Mouse (Mus musculus) frontal cortex, adult (tissue): ENCODE measurements at regions not wholly inside any gene's neighbourhood (a gene's known extent, or its start where the extent isn't known, plus 50 kb on each side); places are given as distances from the start of the nearest gene placed in this dataset.
A peak's percentile ranks its signal among the peaks of the same experiment; 100 is the strongest.

Experiments used
- ATAC-seq: cut with Nextera tagmentation; 2 replicates; pipeline ENCODE4 v1.9.2; 2017; ENCODE audit warnings: mild to moderate bottlenecking, moderate library complexity, mixed read lengths; ENCODE audit not compliant: low TSS enrichment

DNA sequence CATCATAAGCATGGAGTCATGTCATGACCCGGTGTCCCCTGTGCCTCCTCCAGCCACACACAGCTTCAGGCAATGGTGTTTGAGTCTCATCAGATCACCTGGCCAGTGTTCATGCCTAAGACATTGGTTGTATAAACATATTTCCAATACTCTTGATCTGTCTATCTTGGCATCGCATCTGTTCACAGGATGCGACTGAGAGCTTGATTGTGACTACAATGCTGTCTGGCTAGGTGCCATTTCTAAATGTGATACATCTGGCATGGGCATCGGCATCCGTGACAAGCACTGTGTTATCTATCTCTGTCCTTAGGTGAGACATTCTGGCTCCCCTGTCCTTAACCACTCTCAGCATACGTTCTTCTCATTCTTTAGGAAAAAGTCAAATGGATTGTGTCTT is 102.3 kb upstream of the Fut8 start:
- ATAC-seq, result no peak

DNA sequence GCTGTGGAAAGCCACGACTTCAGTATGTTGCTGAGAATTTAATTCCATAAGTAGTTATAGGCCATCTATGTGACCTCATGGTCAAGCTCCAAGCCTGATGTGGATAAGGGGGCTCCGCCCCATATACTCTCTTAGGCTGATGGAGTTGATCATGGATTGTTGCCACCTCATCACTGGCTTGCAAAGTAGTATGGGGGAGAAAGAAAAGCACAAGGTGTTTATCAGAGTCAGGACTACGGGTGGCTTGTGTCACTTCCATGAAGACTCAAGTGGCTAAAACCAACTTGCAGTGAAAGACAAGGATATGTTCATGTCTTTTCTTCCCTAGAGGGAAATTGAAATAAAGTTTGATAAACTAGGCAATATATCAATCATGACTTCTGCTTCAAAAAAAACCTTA is 102.9 kb upstream of the Fut8 start:
- ATAC-seq, result no peak

DNA sequence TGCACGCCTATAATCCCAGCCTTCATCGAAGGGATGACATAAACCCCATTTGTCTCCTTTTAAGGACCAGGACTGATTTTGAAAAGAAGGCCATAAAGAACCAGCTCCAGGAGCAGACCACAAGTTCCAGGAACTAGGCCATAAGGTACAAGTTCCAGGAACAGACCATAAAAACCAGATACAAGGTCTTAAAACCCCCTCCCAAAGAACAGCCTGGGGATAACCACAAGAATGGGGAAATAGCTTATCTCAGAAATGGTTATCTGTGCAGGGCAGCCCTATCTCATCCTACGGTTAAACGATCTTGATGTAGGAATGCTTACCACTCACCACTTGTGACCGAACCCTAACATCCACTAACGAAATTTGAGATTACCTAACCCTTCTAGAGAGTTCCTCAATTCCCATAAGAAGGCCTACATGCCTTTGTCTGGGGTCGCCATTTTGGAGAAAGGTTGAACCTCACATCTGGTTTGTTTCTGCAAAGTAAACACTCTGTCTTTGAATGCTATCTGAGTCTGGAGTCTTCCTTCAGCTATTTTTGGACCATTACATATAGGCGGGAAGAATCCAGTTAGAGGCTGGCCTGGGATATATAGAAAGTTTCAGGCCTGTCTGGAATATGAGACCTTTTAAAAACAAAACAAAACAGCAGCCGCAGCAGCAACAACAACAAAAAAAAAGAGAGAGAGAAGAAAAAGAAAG is 103.5 kb upstream of the Fut8 start:
- ATAC-seq, result no peak

DNA sequence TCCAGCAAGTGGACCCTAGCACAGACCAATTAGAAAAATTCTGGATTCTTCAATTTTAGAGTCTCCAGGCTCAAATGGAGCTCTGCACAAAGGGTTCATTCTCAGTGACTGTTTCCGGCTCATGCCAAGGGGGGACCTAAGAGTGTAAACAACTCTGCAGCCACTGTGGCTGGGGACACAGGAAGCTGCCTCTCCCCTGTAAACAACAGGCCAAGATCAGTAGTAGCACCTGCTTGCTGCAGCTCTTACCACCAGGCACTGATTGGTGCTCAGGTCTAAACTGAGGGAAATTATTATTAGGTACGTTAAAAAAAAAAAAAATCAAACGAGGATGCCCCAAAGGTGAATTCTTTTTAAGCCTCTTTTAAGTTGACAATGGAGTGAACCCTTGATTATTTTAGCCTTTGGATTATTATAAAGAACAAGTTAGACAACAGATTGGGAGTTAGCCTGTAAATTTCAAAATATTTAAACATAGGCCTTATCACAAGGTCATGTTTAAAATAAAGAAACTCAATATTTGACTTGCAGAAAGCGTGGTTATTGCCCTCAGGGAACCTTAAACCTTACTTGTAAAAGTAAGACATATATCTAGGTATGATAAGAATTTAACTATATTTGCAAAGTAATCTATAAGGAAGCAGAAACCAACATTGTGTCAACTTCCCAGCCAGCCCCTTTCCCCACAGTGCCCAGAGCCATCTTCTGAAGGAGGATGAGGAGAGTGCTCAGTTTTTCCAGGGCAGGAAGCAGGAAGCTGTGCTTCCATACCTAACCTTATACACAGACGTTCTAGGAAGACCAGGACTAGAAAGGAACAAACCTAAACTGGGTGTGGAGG is 104.2 kb upstream of the Fut8 start:
- no peak for ATAC-seq

DNA sequence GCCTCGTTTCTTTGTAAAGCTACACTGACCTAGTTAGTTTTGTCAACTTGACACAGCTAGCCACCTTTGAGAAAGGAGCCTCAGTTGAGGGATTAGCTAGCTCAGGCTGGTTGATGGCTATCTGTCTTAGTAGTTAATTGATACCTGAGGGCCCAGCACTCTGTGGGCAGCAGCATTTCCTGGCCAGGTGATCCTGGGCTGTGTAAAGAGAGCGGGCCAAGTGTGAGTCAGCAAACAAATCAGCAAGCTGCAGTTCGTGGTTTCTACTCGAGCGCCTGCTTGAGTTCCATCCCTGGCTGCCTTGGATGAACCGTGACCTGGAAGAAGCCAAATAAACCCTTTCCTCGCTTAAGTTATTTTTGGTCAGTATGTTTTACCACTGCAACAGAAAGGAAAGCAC is 106.6 kb upstream of the Fut8 start:
- ATAC-seq, result no peak

DNA sequence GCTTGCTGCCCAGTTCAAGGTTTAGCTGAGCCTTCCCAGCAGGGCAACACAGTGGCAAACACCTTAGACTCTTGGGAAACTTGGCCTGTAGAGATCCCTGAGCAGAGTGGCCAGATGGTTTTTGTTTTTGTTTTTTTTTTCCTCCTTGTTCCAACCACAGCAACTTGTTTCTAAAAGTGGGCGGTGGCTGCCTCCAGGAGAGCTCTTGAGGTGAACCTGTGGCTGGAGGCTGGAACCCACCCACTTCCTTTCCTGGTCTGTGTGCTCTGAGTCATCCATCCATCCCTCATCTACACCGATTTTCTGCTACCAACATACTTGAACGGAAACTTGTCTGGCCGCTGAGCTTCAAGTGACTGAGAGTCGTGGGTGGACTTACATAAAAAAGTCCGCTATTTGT is 107.4 kb upstream of the Fut8 start:
- ATAC-seq, result peak; percentile 91

DNA sequence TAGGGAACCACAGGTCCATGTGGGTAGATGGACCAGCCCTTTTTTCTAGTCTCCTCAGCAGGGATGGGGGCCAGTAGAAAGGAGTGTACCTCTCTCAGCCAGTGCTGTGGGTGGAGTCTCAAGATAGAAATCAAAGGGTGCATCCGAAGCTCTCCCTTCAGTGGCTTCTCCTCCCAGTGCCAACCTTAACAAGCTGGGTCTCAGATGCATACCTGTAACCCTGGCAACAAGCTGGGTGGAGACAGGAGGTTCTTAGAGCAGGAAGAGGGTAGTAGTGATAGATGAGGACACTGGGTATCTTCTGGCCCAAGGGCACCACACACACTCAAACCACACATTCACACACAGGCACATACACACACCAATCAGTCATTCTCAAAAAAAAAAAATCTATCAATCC is 113.7 kb upstream of the Fut8 start:
- no peak for ATAC-seq

DNA sequence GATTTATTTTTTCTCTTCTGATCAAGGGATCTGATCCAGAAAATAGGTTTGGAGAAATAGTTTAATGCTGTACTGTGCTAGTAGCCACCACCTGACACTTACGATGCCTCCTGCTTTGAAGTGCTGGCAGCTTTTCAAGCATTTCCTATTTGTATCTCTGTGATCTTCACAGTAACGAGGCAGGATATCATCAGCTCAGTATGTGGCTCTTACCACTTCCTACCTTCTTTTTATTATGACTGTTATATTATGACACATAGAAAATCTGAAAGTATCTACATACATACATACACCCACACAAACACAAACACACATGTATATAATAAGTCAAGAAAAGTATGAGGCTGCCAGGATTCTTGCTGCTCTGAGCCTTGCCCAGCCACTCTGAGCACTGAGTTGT is 124.4 kb upstream of the Fut8 start:
- no peak for ATAC-seq

DNA sequence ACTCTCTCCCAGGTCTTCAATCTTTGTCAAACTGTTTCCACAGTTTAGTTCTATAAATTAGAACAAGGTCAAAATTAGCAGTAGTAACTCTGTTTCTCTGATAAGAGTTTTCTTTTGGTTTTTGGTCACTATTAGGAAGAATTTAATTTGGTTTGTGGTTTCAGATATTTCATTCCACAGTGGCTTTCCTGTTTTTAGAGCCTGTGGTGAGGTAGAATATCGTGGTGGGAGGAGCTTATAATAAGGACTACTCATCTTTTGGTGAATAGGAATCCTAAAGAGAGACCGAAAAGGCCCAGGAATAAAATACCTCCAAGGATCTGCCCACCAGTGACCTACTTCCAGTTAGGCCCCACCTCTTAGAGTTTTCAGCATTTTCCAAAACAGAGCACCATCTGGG is 125.8 kb upstream of the Fut8 start:
- no peak for ATAC-seq

DNA sequence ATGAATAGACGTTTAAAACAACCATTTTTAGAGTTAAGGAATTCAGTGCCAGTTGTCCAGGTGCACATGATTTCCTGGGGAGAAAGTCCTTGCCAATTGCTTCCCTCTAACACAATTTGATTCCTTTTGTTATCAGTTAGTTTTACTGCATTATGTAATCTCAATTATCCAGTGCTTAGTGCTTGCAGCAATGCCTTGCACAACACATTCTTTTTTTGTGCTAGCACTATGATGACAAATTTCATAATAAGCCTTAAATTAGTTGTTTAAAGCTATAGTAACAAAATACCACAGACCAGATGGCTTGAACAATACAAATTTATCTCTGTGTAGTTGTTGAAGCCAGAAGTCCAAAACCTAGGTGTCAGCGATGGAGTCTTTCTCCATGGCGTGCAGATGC is 130.7 kb upstream of the Fut8 start:
- ATAC-seq, result peak; percentile 70

DNA sequence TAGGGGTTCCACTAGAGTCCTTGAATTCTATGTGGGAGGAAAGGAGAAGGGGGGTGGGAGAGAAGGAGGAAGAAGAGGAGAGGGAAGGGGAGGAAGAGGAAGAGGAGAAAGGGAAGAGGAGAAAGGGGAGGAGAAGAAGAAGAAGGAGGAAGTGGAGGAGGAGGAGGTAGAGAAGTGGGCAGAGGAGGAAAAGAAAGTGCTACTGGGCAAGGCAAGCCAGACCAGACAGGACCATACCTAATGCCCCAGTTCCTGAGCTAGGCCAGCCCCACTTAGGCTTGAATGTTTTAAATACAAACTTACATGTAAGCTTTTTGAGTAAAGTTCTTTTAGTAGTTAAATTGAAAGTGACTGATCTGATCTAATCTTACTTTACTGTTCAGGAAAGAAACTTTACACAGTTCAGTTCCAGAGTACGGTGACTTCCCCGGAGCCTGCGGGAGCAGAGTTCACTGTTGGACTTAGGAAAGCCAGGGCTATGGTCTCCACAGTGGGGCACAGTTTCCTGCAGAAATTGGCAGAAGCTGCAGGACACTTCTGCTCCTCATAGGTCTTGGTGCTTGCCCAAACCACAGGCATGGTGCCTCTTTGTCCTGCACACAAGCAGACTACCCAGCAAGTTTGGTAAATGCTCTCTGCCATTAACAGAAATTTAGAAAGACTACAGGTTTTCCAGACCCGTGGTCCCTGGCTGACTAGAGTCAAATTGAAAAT is 131.9 kb upstream of the Fut8 start:
- ATAC-seq, result no peak

DNA sequence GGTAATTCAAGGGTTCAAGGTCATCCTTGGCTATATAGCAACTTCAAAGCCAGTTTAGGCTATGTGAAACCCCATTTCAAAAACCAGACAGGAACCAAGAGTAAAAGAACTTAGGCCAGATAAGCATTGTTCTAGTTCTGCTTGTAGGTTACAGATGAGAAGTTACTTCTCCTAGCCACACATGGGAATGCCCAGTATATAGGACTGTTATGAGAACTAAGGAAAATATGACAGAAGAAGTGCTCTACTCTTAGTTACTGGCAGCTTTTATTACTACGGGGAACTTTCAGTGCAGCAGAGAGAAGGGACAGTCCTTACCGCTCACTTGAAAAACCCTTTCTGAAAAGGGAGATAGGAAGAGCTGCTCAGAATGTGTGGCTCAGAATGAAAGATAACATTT is 137.4 kb upstream of the Fut8 start:
- ATAC-seq, result no peak

DNA sequence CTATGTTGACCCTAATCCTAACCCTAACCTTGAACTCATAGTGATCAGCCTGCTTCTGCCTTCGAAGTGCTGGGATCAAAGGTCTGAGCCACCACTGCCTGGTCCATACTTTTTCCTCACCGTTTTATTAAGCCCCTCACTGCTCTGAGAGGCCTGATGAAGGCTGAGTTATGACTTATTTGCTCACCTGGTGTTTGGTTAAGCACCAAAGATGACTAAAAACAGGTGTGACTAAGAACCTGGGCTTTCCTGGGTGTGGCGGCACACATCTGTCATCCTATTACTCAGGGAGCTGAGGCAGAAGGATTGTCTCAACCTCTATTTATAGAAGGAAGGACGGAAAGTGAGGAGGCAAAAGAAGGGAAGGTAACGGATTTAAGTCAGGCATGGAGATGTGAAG is 137.5 kb upstream of the Max start:
- ATAC-seq, result no peak

DNA sequence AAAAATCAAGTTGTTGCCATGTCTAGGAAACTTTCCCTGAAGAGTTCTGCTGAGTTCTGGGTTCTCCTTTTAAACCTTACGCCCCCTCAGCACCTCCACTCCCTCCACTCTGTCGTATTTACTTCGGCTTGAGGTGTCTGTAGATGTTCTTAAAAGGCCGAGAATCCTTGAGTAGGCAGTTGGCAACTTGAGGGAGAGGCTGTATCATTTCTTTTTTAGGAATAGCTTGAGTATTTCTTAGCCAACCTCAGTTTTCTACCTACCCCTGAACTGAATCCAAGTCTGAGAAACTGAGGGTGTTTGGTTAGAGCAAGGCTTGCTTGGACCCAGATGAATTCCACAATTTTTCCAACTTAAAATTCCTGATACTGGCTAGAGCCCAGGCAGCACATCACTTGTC is 136.8 kb upstream of the Max start:
- peak; percentile 99 for ATAC-seq

DNA sequence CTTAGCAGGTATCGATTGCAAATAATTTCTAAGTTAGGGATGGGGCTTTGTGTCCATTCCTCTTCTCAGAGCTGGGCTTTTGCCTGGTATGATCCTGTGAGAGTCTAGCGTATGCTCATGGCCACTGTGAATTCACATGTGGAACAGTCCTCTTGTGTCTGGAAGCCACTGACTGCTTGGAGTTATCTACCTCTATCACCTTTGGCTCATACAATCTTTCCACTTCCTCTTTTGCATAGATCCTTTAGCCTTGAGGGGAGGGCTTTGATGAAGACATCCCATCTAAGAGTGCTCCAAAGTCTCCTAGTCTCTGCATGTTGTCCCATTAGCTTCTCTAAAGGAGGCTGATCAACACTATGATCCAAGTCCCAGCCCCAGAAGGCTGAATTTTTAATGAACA is 135.8 kb upstream of the Max start:
- ATAC-seq, result no peak

DNA sequence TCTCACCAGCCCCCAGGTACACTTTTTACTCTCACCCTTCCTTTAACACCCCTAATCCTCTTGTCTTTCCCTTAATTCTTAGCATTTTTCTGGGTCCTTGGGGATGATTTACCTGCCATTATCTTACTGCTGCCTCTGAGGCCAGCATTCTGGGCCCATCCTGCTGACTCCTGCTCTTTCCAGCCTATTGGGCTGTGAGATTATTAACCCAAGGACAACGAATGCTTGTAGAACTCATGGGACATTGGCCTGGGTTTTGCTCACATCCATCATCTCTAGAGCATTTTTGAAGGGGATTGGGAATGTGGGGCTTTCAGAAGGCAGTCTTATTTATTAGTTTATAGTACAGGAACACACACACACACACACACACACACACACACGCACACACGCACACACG is 134.5 kb upstream of the Max start:
- no peak for ATAC-seq

DNA sequence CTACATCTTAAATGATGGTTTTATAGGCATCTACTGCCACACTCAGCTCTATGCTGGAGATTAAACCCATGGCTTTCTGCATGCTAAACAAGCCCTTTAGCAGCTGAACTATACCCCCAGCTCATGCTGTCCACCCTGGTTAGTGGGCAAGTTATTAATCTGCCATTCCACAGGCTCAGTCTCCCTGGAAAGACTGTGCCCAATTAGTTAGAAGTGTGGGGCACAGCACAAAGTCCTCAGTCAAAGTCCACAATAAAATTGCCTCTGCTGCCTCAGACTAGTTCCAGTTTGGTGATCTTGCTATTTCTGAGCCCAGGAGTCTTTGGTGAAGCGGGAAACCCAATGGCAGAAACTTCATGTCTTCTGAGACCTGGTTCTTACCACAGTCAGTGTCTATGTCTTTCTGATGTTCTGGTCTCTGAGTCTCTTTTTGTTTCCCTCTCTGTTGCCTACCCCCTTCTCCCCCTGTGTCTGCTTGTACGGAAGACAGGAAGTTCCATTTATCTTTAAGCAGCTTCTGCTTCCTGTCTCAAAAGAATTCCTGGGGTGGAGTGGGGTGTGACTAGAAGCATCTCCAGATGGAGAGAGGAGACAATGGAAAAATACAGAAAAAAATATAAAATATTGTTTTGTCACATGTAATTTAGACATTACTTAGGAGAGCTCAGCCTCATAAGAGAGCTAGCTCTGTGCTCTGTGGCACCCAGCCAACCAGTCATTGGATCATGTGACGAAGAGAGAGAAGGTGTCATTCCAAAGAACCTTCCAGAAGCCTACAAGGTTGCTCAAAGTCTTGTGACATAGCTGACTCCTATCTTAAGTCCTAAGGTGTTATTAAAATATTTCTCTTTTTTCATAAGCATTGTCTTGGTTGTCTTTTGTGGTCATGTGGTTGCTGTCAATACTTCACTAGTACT is 133.3 kb upstream of the Max start:
- no peak for ATAC-seq

DNA sequence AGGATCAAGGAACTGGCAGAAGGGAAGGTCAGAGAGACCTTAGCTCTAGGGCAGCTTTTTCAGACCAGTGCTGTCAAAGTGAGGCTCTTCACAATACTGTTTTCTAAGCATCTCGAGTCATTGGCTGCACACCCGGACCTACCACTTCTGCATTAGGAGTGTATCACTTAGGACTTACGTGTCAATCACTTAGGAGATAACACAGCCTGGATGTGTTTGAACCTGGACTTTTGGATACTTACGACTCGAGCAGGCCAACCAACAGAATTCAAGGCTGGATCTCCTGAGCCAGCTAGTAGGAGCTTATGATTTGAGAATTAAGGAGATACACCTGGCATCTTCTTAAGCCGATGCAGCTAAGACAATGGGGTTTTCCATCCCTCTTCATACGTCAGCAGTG is 132.2 kb upstream of the Max start:
- ATAC-seq, result no peak

DNA sequence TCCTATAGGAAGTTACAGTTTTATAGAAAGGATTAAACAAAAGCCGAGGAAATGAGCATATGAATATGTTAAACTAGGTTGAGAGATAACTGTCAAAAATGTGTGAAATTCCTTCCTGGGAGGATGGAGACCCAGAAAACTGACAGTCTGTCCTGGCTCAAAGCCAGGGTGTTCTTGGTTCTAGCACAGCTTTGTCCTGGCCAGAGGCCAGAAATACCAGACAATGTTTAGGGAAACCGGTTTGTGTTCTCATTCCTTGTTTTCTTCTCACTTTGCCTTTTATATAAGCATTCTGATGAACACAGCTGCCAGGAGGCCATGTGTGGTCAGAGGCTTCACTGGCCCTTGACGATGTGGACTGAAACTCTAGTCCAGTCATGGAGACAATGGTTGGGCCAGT is 130.7 kb upstream of the Max start:
- 0 out of 2 replicates have a peak, but pooled peaks have one; percentile 23 for ATAC-seq

DNA sequence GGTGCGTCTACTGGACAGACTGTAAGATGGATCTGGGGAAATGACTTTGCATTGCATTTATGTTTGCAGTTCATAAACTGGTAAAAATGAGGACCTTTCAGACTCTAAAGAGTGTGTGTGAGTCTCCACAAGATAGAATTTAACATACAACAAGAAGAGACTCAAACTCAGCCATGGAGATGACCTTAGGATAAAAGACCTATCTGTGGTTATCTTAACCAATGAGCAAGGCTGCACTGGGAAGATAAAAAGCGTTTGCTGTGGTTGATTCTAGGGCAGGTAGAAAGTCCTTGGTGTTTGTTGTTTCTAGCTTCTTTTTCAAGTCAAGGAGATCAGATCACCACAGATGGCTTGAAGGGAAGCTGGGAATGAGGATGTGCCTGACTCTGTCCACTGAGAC is 130.1 kb upstream of the Max start:
- ATAC-seq, result no peak

DNA sequence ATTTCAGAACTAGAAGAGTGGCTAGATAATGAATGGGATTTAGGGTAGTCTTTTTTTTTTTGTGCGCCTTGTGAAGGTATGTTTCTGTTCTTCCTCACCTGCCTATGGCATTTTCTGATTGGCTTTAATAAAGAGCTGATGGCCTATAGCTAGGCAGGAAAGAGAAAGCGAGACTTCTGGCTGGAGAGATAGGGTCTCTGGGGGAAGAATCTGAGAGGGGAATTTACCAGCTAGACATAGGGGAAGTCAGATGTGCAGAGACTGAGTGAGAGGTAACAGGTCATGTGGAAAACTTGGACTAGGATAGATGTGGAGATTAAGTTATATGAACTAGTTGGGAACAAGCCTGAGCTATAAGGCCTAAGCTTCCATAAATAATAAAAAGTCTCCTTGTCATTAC is 129.7 kb upstream of the Max start:
- ATAC-seq, result no peak

DNA sequence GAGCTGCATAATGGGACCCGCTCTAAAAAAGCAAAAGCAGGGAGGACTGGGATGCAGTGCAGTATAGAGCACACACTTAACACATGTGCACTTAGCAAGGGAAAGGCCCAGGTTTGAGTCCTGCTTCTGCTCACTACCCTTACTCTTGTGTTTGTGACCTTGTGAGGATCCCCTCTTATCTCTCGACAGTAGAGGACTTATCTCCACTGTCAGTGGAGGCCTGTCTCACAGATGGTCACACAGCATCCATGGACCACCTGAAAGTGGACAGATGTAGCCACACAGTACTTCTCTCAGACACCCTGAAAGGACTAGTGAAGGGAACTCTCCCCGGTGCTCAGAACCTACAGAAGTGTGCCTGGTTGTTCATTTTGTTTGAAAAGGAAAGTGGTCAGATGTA is 128.5 kb upstream of the Max start:
- no peak for ATAC-seq
